Mouse (Mus musculus): ENCODE measurements around the gene Wnt2b.
A peak's percentile ranks its signal among the peaks of the same experiment; 100 is the strongest.

Gene Wnt2b

GRCm38 (mm10) chr3:104961066-104962059 is at the start of gene Wnt2b:
Wnt2b (minus strand) TSS chr3:104961921.
- DNase-seq (ENCODE audit: low read depth, low spot score) = no peak

- no peak for DNase-seq (ENCODE audit: low read depth, low spot score)
Measured at GRCm38 (mm10) chr3:105010681-105011339, 49.1 kb upstream of the Wnt2b start.

DNA sequence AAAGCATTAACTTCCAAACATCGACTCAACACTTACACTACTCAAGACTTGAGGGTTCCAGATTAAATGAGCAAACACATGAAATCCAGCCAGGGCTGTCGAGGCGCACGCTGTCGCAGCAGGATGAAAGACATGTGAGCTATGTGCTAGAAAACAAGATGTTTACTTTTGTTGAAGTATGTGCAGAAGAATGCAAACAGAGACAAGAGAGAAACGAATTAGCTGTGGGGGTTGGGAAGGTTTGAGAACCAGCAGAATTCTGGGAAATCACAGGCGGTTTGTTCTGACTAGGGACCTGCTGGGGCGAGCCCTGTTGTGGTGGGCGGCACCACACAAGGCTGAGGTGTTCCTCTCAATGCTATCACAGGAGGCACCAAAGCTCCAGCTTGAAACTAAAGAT is 46.3 kb upstream of the Wnt2b start:
- no peak for DNase-seq (ENCODE audit: low read depth, low spot score)

GRCm38 (mm10) chr3:105006101-105006500 is 44.4 kb upstream of the Wnt2b start:
- DNase-seq (ENCODE audit: low read depth, low spot score) = no peak

DNA sequence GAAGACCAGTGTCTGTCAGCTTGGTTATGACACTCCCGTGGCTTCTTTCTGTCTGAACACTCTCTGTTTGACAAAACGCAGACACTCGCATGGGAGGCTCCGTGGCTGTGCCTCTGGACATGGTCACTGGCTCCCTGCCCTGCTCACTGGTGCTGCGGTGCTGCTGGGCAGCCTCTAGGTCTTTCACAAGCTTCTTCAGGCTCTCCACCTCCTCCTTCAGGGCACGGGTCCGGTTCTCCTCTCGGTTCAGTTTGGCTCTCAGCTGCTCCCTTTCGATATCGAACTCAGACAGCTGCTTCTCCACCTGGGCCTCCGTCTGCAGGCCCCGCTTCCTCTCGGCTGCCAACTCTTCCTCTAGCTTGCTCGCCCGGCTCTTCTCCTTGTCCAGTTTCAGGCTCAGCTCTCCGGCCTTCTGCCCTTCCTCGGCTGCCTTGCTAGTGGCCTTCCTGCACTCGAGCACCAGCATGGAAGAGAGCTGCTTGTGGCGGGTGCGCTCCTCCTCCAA is 43.9 kb upstream of the Wnt2b start:
- DNase-seq (ENCODE audit: low read depth, low spot score) = no peak

DNA sequence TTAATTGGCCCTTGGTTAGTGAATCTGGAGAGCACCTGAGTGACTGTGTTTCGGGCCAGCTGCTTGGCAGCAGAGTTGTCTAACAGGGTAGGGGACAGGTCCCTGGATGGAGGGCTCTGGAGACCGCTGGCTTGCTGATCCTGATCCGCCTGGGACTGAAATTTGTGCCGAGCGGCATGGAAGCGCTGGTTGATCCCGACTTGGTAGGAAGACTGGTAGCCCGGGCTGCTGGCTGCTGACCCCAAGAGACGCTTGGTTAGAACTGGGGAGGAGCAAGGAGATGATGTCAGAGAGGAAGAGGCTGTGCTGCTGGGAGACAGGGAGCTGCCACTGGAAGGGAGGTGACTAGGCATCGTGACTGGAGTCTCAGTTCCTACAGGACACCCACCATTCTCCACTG is 43.3 kb upstream of the Wnt2b start:
- DNase-seq (ENCODE audit: low read depth, low spot score) = no peak

GRCm38 (mm10) chr3:105003960-105004463 is 42.3 kb upstream of the Wnt2b start:
- no peak for DNase-seq (ENCODE audit: low read depth, low spot score)

- no peak for DNase-seq (ENCODE audit: low read depth, low spot score)
Measured at GRCm38 (mm10) chr3:105001374-105001773, 39.7 kb upstream of the Wnt2b start.

- DNase-seq (ENCODE audit: low read depth, low spot score) = no peak
Measured at GRCm38 (mm10) chr3:105000561-105000960, 38.8 kb upstream of the Wnt2b start.

GRCm38 (mm10) chr3:104997563-104997962 is 35.8 kb upstream of the Wnt2b start:
- no peak for DNase-seq (ENCODE audit: low read depth, low spot score)

GRCm38 (mm10) chr3:104995707-104996106 is 34.0 kb upstream of the Wnt2b start:
- DNase-seq (ENCODE audit: low read depth, low spot score) = no peak

DNA sequence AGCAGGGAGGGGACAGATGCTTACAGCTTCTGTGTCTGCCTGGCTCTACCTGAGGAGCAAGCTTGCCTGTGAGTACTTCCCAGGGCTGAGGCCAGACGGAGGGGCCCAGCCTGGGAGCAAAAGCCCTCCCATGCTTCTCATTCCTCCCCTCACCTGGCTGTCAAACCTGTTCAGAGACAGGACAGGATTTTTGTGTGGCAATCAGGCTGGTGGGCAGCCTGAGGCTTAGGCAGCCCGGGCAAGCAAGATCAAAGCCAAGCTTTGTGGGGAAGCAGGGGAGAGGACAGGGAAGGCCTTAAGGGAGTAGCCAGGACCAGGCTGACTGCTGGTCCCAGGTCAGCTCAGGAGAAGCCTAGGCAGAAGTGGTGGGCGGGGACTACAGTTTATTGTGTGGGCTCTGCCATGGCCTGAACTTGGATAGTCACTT is 32.7 kb upstream of the Wnt2b start:
- DNase-seq (ENCODE audit: low read depth, low spot score) = no peak

DNA sequence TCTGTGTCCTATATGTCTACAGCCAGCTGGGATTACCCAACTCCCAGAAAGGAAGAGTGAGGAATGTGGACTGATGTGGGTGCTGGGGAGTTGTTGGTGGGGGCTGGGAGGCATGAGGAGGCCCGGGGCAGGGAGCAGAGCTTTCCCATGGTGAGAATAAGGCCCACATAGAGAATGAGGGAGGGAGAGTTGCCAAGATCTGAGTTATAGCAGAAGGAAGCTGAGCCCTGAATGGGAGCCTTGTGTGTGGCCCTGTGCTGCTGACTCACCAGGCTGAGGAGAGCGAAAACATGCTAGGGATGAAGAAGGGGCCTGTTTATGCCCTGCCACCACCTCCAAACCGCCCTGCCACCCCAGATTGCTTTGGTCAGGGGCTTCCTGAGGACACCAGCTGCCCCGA is 32.1 kb upstream of the Wnt2b start:
- DNase-seq (ENCODE audit: low read depth, low spot score) = no peak

DNA sequence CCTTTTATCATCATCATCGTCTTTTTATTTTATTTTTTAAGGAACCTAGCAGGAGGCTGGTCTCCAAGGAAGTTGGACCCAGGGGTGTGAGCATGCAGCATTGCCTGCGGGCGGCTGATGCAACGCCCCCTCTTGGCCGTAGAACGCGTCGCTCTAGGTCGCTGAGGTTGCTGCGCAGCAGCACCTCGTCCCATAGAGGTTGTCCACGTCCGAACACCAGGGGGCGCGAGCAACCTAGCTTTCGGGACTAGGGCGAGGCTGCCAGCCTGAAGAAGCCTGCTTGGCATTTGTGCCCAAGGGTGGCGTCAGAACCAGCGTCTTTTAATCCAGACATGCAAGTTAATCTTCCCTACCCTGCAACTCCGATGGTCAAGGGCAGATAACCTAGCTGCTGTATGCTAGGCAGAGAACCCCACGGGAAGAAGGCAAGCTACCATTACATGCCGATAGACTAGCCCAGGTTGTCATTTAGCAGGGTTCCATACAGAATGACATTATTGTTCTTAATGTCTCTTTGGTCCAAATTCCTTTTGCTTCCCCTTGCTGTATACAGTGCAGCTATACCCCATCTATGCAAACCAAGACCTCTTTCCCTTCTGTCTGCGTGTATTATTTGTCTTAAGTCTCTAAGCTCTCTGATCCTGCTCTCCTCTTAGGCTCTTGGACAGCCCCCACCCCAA is 31.1 kb upstream of the Wnt2b start:
- DNase-seq (ENCODE audit: low read depth, low spot score) = peak; percentile 83

- no peak for DNase-seq (ENCODE audit: low read depth, low spot score)
Measured at GRCm38 (mm10) chr3:104991703-104992102, 30.0 kb upstream of the Wnt2b start.

DNA sequence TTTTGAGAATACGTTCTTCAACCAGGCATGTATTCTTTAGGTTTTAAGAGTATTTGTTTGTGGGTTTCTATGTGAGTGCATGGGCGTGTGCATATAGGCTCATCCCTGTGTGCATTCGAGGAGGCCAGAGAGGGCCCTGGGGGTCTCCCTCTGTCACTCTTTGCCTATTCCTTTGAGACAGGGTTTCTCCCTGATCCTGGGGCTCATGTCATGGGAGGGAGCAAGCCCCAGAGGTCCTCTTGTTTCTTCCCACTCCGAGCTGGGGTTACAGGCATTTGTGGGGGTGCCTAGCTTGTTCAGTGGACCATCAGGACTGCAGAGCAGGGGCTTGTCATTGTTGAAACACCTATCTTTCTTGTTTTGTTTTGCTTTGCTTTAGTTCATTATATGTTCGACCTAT is 26.2 kb upstream of the Wnt2b start:
- DNase-seq (ENCODE audit: low read depth, low spot score) = no peak

- DNase-seq (ENCODE audit: low read depth, low spot score) = no peak
Measured at GRCm38 (mm10) chr3:104979735-104980134, 18.0 kb upstream of the Wnt2b start.

- DNase-seq (ENCODE audit: low read depth, low spot score) = peak; percentile 61
Measured at GRCm38 (mm10) chr3:104967548-104968300, 6.0 kb upstream of the Wnt2b start.

DNA sequence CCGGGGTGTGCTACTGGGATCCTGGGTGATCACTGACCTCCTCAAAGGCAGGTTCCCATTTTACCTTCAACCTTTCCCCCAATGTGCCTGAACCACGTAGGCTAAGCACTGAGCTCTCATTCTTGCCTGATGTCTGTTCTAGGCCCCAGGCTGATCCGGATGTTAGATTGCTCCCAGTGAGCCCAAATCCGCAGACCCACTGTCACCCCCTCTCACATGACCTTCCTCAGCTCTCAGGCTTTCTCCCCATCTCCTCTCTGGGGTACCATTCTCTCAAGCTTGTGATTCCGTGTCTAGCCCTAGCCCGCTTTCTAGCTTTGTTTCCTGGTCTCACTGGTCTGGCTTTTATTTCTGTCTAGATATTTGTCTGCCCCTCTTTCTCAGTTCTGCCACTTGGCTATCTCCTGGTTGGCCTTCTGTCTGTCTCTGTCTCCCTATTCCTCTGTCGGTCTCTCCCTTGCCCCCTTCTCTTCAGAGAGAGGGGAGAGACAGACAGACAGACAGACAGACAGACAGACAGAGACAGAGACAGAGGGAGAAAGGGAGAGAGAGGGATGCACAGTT is 4.4 kb upstream of the Wnt2b start:
- no peak for DNase-seq (ENCODE audit: low read depth, low spot score)

DNA sequence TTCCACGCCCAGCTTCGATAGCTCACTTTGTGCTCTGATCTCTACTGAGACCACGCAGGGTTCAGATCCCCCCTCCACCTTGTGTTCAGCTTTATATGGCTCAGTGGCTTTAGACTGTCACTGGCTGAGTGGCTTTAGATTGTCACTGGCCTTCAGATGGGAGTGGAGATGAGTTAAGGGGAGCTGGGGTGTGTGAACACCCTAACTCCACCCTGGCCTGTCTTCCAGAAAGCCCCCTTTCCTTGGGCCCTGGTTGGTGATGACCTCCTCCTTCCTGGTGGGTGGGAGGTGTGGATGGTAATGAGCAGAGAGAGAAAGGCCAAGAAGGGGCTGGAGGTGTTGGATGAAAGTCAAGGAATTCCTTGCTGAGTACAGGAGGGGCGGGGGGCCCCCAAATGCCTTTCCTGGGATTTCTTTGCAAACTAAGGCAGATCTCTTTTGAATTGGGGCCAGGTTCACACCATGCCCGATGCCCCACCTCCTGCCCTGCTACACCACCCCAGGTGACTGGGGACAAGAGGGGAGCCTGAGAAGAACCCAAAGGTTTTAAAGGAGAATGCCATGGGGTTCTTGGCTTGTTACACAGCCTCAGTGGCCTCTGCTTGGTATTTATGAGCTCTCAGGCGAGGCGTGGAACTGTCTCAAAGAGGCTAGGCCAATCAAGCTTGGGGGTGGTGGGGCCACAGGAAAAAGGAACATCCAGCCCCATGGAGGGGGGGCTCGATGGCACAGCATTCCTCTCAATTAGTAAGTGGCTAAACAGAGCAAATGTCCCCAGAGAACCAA is 3.5 kb upstream of the Wnt2b start:
- DNase-seq (ENCODE audit: low read depth, low spot score) = no peak

Measured in skeletal muscle tissue, adult 2 months (tissue).